Mouse (Mus musculus) limb, embryonic 15.5 days (tissue): ENCODE measurements around the gene Jph3. TPM values are rescaled to one million over a fixed set of nuclear protein-coding genes. Genes with fewer than 3 reads are reported as not detected.
A peak's percentile ranks its signal among the peaks of the same experiment; 100 is the strongest.

Experiments
- ATAC-seq: fragments of 200-750 bp; cut with Nextera tagmentation; 2 replicates; pipeline ENCODE4 v1.8.0; 2017; ENCODE audit warnings: low read depth, moderate TSS enrichment; ENCODE audit not compliant: insufficient number of reproducible peaks, low FRiP score, low TSS enrichment
- H3K27ac ChIP-seq: fragments of 300-500 bp; sonication (generic); 2 replicates; pipeline ENCODE4 v1.5.1; 2015; ENCODE audit warnings: moderate library complexity, mild to moderate bottlenecking, inconsistent platforms
- H3K27me3 ChIP-seq: fragments of 300-500 bp; sonication (generic); 2 replicates; pipeline ENCODE4 v1.6.1; 2015; ENCODE audit warnings: inconsistent platforms
- H3K36me3 ChIP-seq: fragments of 300-500 bp; sonication (generic); 2 replicates; pipeline ENCODE4 v1.6.1; 2015; ENCODE audit warnings: inconsistent platforms
- H3K4me1 ChIP-seq: fragments of 300-500 bp; sonication (generic); 2 replicates; pipeline ENCODE4 v1.6.1; 2015; ENCODE audit warnings: inconsistent platforms
- H3K4me2 ChIP-seq: fragments of 300-500 bp; sonication (generic); 2 replicates; pipeline ENCODE4 v1.6.1; 2015; ENCODE audit warnings: mild to moderate bottlenecking, inconsistent platforms
- H3K4me3 ChIP-seq: fragments of 300-500 bp; sonication (generic); 2 replicates; pipeline ENCODE4 v1.5.1; 2015; ENCODE audit warnings: mild to moderate bottlenecking, inconsistent platforms
- H3K9ac ChIP-seq: fragments of 300-500 bp; sonication (generic); 2 replicates; pipeline ENCODE4 v1.6.1; 2015; ENCODE audit warnings: inconsistent platforms
- H3K9me3 ChIP-seq: fragments of 300-500 bp; sonication (generic); 2 replicates; pipeline ENCODE4 v1.6.1; 2016; ENCODE audit warnings: inconsistent platforms
- WGBS: fragments of 180-500 bp; shearing (Covaris S2); methylation state at CpG from one replicate; pipeline ENCODE4 v1.1.7; 2015; 5-methylcytosine and 5-hydroxymethylcytosine counted together
- polyA plus RNA-seq: library from polyadenylated mRNA; unstranded; fragments of >200 nt; fragmentation: Nextera tagmentation; extraction: Ambion mirVana; gene quantifications from 2 replicates; pipeline ENCODE4 v1.2.1, GENCODE M21; 2015

Gene Jph3
- polyA plus RNA-seq, 1 experiment from 2014 or later = 0.49 TPM

GRCm38 (mm10) chr8:121699936-121700335 lies 29.5 kb upstream of the Jph3 start:
- 91% methylated on average over 2 of the region's 2 CpGs for WGBS
- H3K9me3 ChIP-seq = no peaks in the 10 kb centered on the region
- no peak overlapping the region for H3K27ac ChIP-seq
- no peaks in the 10 kb centered on the region for H3K36me3 ChIP-seq
- H3K4me1 ChIP-seq = peaks cover 12% of the 10 kb centered on the region
- no peak overlapping the region for H3K9ac ChIP-seq
- H3K4me2 ChIP-seq = no peak overlapping the region
- no peak for ATAC-seq
- H3K27me3 ChIP-seq = no peaks in the 10 kb centered on the region
- H3K4me3 ChIP-seq = no peak overlapping the region

GRCm38 (mm10) chr8:121705174-121705573 lies 24.2 kb upstream of the Jph3 start:
- 47% methylated on average over 3 of the region's 3 CpGs for WGBS
- H3K27me3 ChIP-seq = no peaks in the 10 kb centered on the region; the same call in 1 of the 2 replicates

GRCm38 (mm10) chr8:121706956-121707355 lies 22.5 kb upstream of the Jph3 start:
- WGBS = 81% methylated on average over 11 of the region's 11 CpGs
- no peaks in the 10 kb centered on the region for H3K36me3 ChIP-seq
- H3K9me3 ChIP-seq = no peaks in the 10 kb centered on the region
- no peak overlapping the region for H3K9ac ChIP-seq
- H3K4me1 ChIP-seq = no peaks in the 10 kb centered on the region
- H3K27me3 ChIP-seq = no peaks in the 10 kb centered on the region; the same call in 1 of the 2 replicates
- ATAC-seq = no peak
- no peak overlapping the region for H3K27ac ChIP-seq
- no peak overlapping the region for H3K4me2 ChIP-seq
- no peak overlapping the region for H3K4me3 ChIP-seq

More at GRCm38 (mm10) chr8:121705174-121705573, 24.2 kb upstream of the Jph3 start:
- Histone ChIP-seq H3K9ac (no peak overlapping the region), H3K9me3 (no peaks in the 10 kb centered on the region), H3K4me3 (no peak overlapping the region), H3K4me1 (no peaks in the 10 kb centered on the region), H3K4me2 (no peak overlapping the region), H3K27ac (no peak overlapping the region), H3K36me3 (no peaks in the 10 kb centered on the region)
- no peak for ATAC-seq

- 59% methylated on average over 6 of the region's 6 CpGs for WGBS
- Histone ChIP-seq H3K9me3 (no peaks in the 10 kb centered on the region), H3K27me3 (peaks cover under 1% of the 10 kb centered on the region), H3K9ac (no peak overlapping the region), H3K4me3 (no peak overlapping the region), H3K27ac (no peak overlapping the region), H3K4me2 (no peak overlapping the region), H3K4me1 (no peaks in the 10 kb centered on the region), H3K36me3 (no peaks in the 10 kb centered on the region)
- no peak for ATAC-seq
Measured at GRCm38 (mm10) chr8:121708406-121708805, 21.0 kb upstream of the Jph3 start.

GRCm38 (mm10) chr8:121717502-121717901 lies 11.9 kb upstream of the Jph3 start:
- 43% methylated on average over 14 of the region's 14 CpGs for WGBS
- peaks cover 8% of the 10 kb centered on the region; the same call in 1 of the 2 replicates for H3K4me1 ChIP-seq
- no peak for ATAC-seq
- H3K4me3 ChIP-seq = no peak overlapping the region
- H3K9me3 ChIP-seq = no peaks in the 10 kb centered on the region
- H3K9ac ChIP-seq = no peak overlapping the region
- H3K36me3 ChIP-seq = no peaks in the 10 kb centered on the region
- no peak overlapping the region for H3K27ac ChIP-seq
- H3K4me2 ChIP-seq = no peak overlapping the region
- H3K27me3 ChIP-seq = peaks cover 26% of the 10 kb centered on the region

GRCm38 (mm10) chr8:121717982-121718425 lies 11.4 kb upstream of the Jph3 start:
- no peak overlapping the region for H3K4me3 ChIP-seq
- WGBS = 30% methylated on average over 12 of the region's 12 CpGs
- no peak overlapping the region for H3K4me2 ChIP-seq
- H3K27me3 ChIP-seq = peaks cover 26% of the 10 kb centered on the region
- H3K4me1 ChIP-seq = peaks cover 8% of the 10 kb centered on the region; the same call in 1 of the 2 replicates
- no peak overlapping the region for H3K9ac ChIP-seq
- no peaks in the 10 kb centered on the region for H3K9me3 ChIP-seq
- H3K27ac ChIP-seq = no peak overlapping the region
- no peaks in the 10 kb centered on the region for H3K36me3 ChIP-seq
- ATAC-seq = 0 out of 2 replicates have a peak, but pooled peaks have one; percentile 36

GRCm38 (mm10) chr8:121718925-121719324 lies 10.5 kb upstream of the Jph3 start:
- H3K4me3 ChIP-seq = no peak overlapping the region
- WGBS = 40% methylated on average over 6 of the region's 6 CpGs
- no peak overlapping the region for H3K4me2 ChIP-seq
- no peak; the same call in 1 of the 2 replicates for ATAC-seq
- no peaks in the 10 kb centered on the region for H3K9me3 ChIP-seq
- H3K27ac ChIP-seq = no peak overlapping the region
- H3K27me3 ChIP-seq = peaks cover 21% of the 10 kb centered on the region
- no peaks in the 10 kb centered on the region for H3K36me3 ChIP-seq
- no peak overlapping the region for H3K9ac ChIP-seq
- H3K4me1 ChIP-seq = peaks cover 8% of the 10 kb centered on the region; the same call in 1 of the 2 replicates

- no peak overlapping the region for H3K27ac ChIP-seq
- peaks cover 17% of the 10 kb centered on the region for H3K27me3 ChIP-seq
- H3K4me3 ChIP-seq = no peak overlapping the region
- H3K4me1 ChIP-seq = peaks cover 8% of the 10 kb centered on the region; the same call in 1 of the 2 replicates
- WGBS = 54% methylated on average over 6 of the region's 6 CpGs
- no peak overlapping the region for H3K4me2 ChIP-seq
- no peaks in the 10 kb centered on the region for H3K9me3 ChIP-seq
- no peak overlapping the region for H3K9ac ChIP-seq
- no peaks in the 10 kb centered on the region for H3K36me3 ChIP-seq
- no peak for ATAC-seq
Measured at GRCm38 (mm10) chr8:121721072-121721471, 8.4 kb upstream of the Jph3 start.

- Histone ChIP-seq H3K4me3 (no peak overlapping the region), H3K4me1 (no peaks in the 10 kb centered on the region), H3K9me3 (no peaks in the 10 kb centered on the region; the same call in 1 of the 2 replicates), H3K4me2 (no peak overlapping the region), H3K36me3 (no peaks in the 10 kb centered on the region), H3K27ac (no peak overlapping the region), H3K27me3 (peaks cover 31% of the 10 kb centered on the region), H3K9ac (no peak overlapping the region)
- WGBS = 62% methylated on average over 12 of the region's 12 CpGs
- no peak for ATAC-seq
Measured at GRCm38 (mm10) chr8:121723846-121724245, 5.6 kb upstream of the Jph3 start.

GRCm38 (mm10) chr8:121727164-121727563 lies 2.3 kb upstream of the Jph3 start:
- H3K4me3 ChIP-seq = no peak overlapping the region
- H3K4me1 ChIP-seq = peaks cover 14% of the 10 kb centered on the region
- H3K4me2 ChIP-seq = no peak overlapping the region
- H3K27ac ChIP-seq = no peak overlapping the region
- 58% methylated on average over 3 of the region's 3 CpGs for WGBS
- no peaks in the 10 kb centered on the region for H3K36me3 ChIP-seq
- H3K27me3 ChIP-seq = peaks cover 60% of the 10 kb centered on the region
- H3K9ac ChIP-seq = no peak overlapping the region
- ATAC-seq = no peak
- no peaks in the 10 kb centered on the region; the same call in 1 of the 2 replicates for H3K9me3 ChIP-seq

GRCm38 (mm10) chr8:121729754-121730153 lies 331 bp downstream of the Jph3 start:
- Histone ChIP-seq H3K4me1 (peaks cover 14% of the 10 kb centered on the region), H3K4me3 (peak overlapping the region; percentile 46), H3K27ac (no peak overlapping the region), H3K36me3 (no peaks in the 10 kb centered on the region), H3K9me3 (no peaks in the 10 kb centered on the region; the same call in 1 of the 2 replicates), H3K9ac (no peak overlapping the region), H3K4me2 (peak overlapping the region; percentile 81), H3K27me3 (peaks cover 75% of the 10 kb centered on the region)
- no peak for ATAC-seq
- WGBS = 0% methylated on average over 38 of the region's 54 CpGs

- Histone ChIP-seq H3K27me3 (peaks cover 75% of the 10 kb centered on the region), H3K9ac (no peak overlapping the region), H3K36me3 (no peaks in the 10 kb centered on the region), H3K27ac (no peak overlapping the region), H3K4me3 (peak overlapping the region; percentile 46), H3K4me1 (peaks cover 14% of the 10 kb centered on the region), H3K9me3 (no peaks in the 10 kb centered on the region; the same call in 1 of the 2 replicates), H3K4me2 (peak overlapping the region; percentile 81)
- 1% methylated on average over 40 of the region's 60 CpGs for WGBS
- no peak for ATAC-seq
Measured at GRCm38 (mm10) chr8:121730170-121730569, 747 bp downstream of the Jph3 start.
